Mouse (Mus musculus) spleen, adult 2 months (tissue): ENCODE data around the gene C1qtnf9.

Source experiments
- CTCF ChIP-seq: fragments of 200-500 bp; IDR thresholded peaks from 2 replicates; pipeline ENCODE4 v1.5.1; 2011; ENCODE audit warnings: mild to moderate bottlenecking, inconsistent platforms; ENCODE audit not compliant: insufficient read depth, insufficient read length, insufficient replicate concordance; ENCODE audit errors: extremely low read depth
- POLR2A ChIP-seq: fragments of 200-500 bp; IDR thresholded peaks from 2 replicates; pipeline ENCODE4 v1.6.1; 2011; ENCODE audit warnings: low read depth, low read length, inconsistent platforms

DNA sequence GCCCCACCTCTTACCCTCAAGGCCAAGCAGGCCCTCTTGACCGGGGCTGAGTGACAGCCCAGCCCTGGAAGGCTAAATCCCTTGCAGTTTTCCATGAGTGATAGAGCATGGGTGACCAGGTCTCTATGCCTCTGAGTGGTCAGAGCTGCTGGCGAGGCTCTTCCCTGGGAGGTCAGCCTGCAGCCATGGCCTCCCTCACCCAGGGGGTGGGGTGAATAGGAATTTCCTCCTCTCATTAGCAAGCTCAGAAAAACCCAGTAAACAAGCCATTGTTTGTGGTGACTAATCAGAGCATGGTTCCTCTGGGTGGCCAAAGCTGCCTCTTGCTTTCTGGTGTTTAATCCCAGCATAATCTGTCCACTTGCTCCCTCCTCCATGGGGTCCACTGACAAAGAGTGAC lies 2.9 kb upstream of the C1qtnf9 start:
- TF ChIP-seq CTCF (no peak), POLR2A (no peak)
